Mouse (Mus musculus): ENCODE results near the gene Aldh5a1. TPM values are rescaled to one million over a fixed set of nuclear protein-coding genes. Genes with fewer than 3 reads are reported as not detected.
A peak's percentile ranks its signal among the peaks of the same experiment; 100 is the strongest.

The Aldh5a1 gene
- total and polyA plus RNA-seq, 2 experiments from 2014 or later = 11.6 to 24.8 TPM

- Histone ChIP-seq H3K9me3 (replicated peaks; ENCODE audit: control insufficient read depth, low read length) (no peaks in the 10 kb centered on the region), H3K36me3 (replicated peaks; ENCODE audit: control insufficient read depth, insufficient read depth, low read length) (no peaks in the 10 kb centered on the region), H3K4me3 (ENCODE audit: low read depth, low read length) (peak overlapping the region; percentile 51), H3K27me3 (ENCODE audit: control insufficient read depth, insufficient read depth, low read length) (no peaks in the 10 kb centered on the region), H3K27ac (ENCODE audit: low read depth) (no peak overlapping the region), H3K9ac (replicated peaks; ENCODE audit: low read depth, low read length) (no peak overlapping the region; the same call in 1 of the 2 replicates), H3K4me1 (ENCODE audit: control insufficient read depth, insufficient read depth) (peaks cover 9% of the 10 kb centered on the region; the same call in 1 of the 2 replicates), H3K4me2 (ENCODE audit: low read depth, low read length) (peak overlapping the region; percentile 63)
- TF ChIP-seq CTCF (IDR thresholded peaks at IDR 0.05; ENCODE audit: low read depth) (no peak), EP300 (IDR thresholded peaks at IDR 0.05; ENCODE audit: low read depth) (no peak)
- DNase-seq (ENCODE audit: low spot score) = no peak
- WGBS = 25% methylated on average over 5 of the region's 5 CpGs
- ATAC-seq (ENCODE audit: insufficient read depth, low read depth) = no peak; the same call in 1 of the 2 replicates
These were observed 28.4 kb upstream of the Aldh5a1 start for GRCm38 (mm10) chr13:24965846-24966201.

- no peaks in the 10 kb centered on the region for H3K9me3 ChIP-seq (replicated peaks; ENCODE audit: control insufficient read depth, low read length)
- peak overlapping the region; percentile 51 for H3K4me3 ChIP-seq (ENCODE audit: low read depth, low read length)
- ATAC-seq (ENCODE audit: insufficient read depth, low read depth) (no peak), DNase-seq (ENCODE audit: low spot score) (no peak)
- WGBS = 13% methylated on average over 15 of the region's 15 CpGs
- H3K27ac ChIP-seq (ENCODE audit: low read depth) = no peak overlapping the region
- no peak overlapping the region; the same call in 1 of the 2 replicates for H3K9ac ChIP-seq (replicated peaks; ENCODE audit: low read depth, low read length)
- H3K27me3 ChIP-seq (ENCODE audit: control insufficient read depth, insufficient read depth, low read length) = no peaks in the 10 kb centered on the region
- H3K36me3 ChIP-seq (replicated peaks; ENCODE audit: control insufficient read depth, insufficient read depth, low read length) = no peaks in the 10 kb centered on the region
- peak overlapping the region; percentile 63 for H3K4me2 ChIP-seq (ENCODE audit: low read depth, low read length)
- no peak for TF ChIP-seq EP300 (IDR thresholded peaks at IDR 0.05; ENCODE audit: low read depth)
- TF ChIP-seq CTCF (IDR thresholded peaks at IDR 0.05; ENCODE audit: low read depth) = no peak
- peaks cover 9% of the 10 kb centered on the region; the same call in 1 of the 2 replicates for H3K4me1 ChIP-seq (ENCODE audit: control insufficient read depth, insufficient read depth)
These were observed 27.8 kb upstream of the Aldh5a1 start for GRCm38 (mm10) chr13:24965130-24965845.

- DNase-seq (ENCODE audit: low spot score) = no peak
- H3K9ac ChIP-seq (replicated peaks; ENCODE audit: low read depth, low read length) = no peak overlapping the region
- TF ChIP-seq EP300 (IDR thresholded peaks at IDR 0.05; ENCODE audit: low read depth) = no peak
- 73% methylated on average over 8 of the region's 8 CpGs for WGBS
- H3K4me1 ChIP-seq (ENCODE audit: control insufficient read depth, insufficient read depth) = peaks cover 9% of the 10 kb centered on the region; the same call in 1 of the 2 replicates
- H3K4me3 ChIP-seq (ENCODE audit: low read depth, low read length) = no peak overlapping the region
- no peak for ATAC-seq (ENCODE audit: insufficient read depth, low read depth)
- no peaks in the 10 kb centered on the region for H3K27me3 ChIP-seq (ENCODE audit: control insufficient read depth, insufficient read depth, low read length)
- no peak overlapping the region for H3K4me2 ChIP-seq (ENCODE audit: low read depth, low read length)
- no peaks in the 10 kb centered on the region for H3K9me3 ChIP-seq (replicated peaks; ENCODE audit: control insufficient read depth, low read length)
- no peaks in the 10 kb centered on the region for H3K36me3 ChIP-seq (replicated peaks; ENCODE audit: control insufficient read depth, insufficient read depth, low read length)
- H3K27ac ChIP-seq (ENCODE audit: low read depth) = no peak overlapping the region
These were observed 24.7 kb upstream of the Aldh5a1 start for GRCm38 (mm10) chr13:24962119-24962518.

- no peaks in the 10 kb centered on the region for H3K36me3 ChIP-seq (replicated peaks; ENCODE audit: control insufficient read depth, insufficient read depth, low read length)
- TF ChIP-seq EP300 (IDR thresholded peaks at IDR 0.05; ENCODE audit: low read depth) (no peak), CTCF (IDR thresholded peaks at IDR 0.05; ENCODE audit: low read depth) (no peak)
- H3K27ac ChIP-seq (ENCODE audit: low read depth) = no peak overlapping the region
- H3K9ac ChIP-seq (replicated peaks; ENCODE audit: low read depth, low read length) = no peak overlapping the region
- ATAC-seq (ENCODE audit: insufficient read depth, low read depth) (no peak), DNase-seq (ENCODE audit: low spot score) (no peak)
- 77% methylated on average over 3 of the region's 3 CpGs for WGBS
- H3K4me3 ChIP-seq (ENCODE audit: low read depth, low read length) = no peak overlapping the region
- no peaks in the 10 kb centered on the region for H3K9me3 ChIP-seq (replicated peaks; ENCODE audit: control insufficient read depth, low read length)
- no peaks in the 10 kb centered on the region for H3K27me3 ChIP-seq (ENCODE audit: control insufficient read depth, insufficient read depth, low read length)
- no peaks in the 10 kb centered on the region for H3K4me1 ChIP-seq (ENCODE audit: control insufficient read depth, insufficient read depth)
- no peak overlapping the region for H3K4me2 ChIP-seq (ENCODE audit: low read depth, low read length)
These were observed 22.6 kb upstream of the Aldh5a1 start for GRCm38 (mm10) chr13:24960084-24960483.

GRCm38 (mm10) chr13:24958671-24959070, 21.2 kb upstream of the Aldh5a1 start:
- Histone ChIP-seq H3K4me1 (ENCODE audit: control insufficient read depth, insufficient read depth) (no peaks in the 10 kb centered on the region), H3K36me3 (replicated peaks; ENCODE audit: control insufficient read depth, insufficient read depth, low read length) (no peaks in the 10 kb centered on the region), H3K27me3 (ENCODE audit: control insufficient read depth, insufficient read depth, low read length) (no peaks in the 10 kb centered on the region), H3K9ac (replicated peaks; ENCODE audit: low read depth, low read length) (no peak overlapping the region), H3K27ac (ENCODE audit: low read depth) (no peak overlapping the region), H3K4me2 (ENCODE audit: low read depth, low read length) (no peak overlapping the region), H3K4me3 (ENCODE audit: low read depth, low read length) (no peak overlapping the region), H3K9me3 (replicated peaks; ENCODE audit: control insufficient read depth, low read length) (no peaks in the 10 kb centered on the region)
- WGBS = 95% methylated on average over 11 of the region's 11 CpGs
- ATAC-seq (ENCODE audit: insufficient read depth, low read depth) (no peak), DNase-seq (ENCODE audit: low spot score) (no peak)
- TF ChIP-seq EP300 (IDR thresholded peaks at IDR 0.05; ENCODE audit: low read depth) = no peak
- TF ChIP-seq CTCF (IDR thresholded peaks at IDR 0.05; ENCODE audit: low read depth) = no peak

- no peak for ATAC-seq (ENCODE audit: insufficient read depth, low read depth)
- no peak for DNase-seq (ENCODE audit: low spot score)
- no peak overlapping the region for H3K4me2 ChIP-seq (ENCODE audit: low read depth, low read length)
- no peaks in the 10 kb centered on the region for H3K9me3 ChIP-seq (replicated peaks; ENCODE audit: control insufficient read depth, low read length)
- H3K4me1 ChIP-seq (ENCODE audit: control insufficient read depth, insufficient read depth) = no peaks in the 10 kb centered on the region
- no peaks in the 10 kb centered on the region for H3K27me3 ChIP-seq (ENCODE audit: control insufficient read depth, insufficient read depth, low read length)
- H3K27ac ChIP-seq (ENCODE audit: low read depth) = no peak overlapping the region
- H3K36me3 ChIP-seq (replicated peaks; ENCODE audit: control insufficient read depth, insufficient read depth, low read length) = no peaks in the 10 kb centered on the region
- TF ChIP-seq CTCF (IDR thresholded peaks at IDR 0.05; ENCODE audit: low read depth) = no peak
- no peak for TF ChIP-seq EP300 (IDR thresholded peaks at IDR 0.05; ENCODE audit: low read depth)
- H3K9ac ChIP-seq (replicated peaks; ENCODE audit: low read depth, low read length) = no peak overlapping the region
- WGBS = 23% methylated on average over 10 of the region's 10 CpGs
- no peak overlapping the region for H3K4me3 ChIP-seq (ENCODE audit: low read depth, low read length)
These were observed 18.0 kb upstream of the Aldh5a1 start for GRCm38 (mm10) chr13:24955500-24955899.

Measured in heart, postnatal 0 days (tissue).